Mouse (Mus musculus) kidney, postnatal 14 days (tissue): ENCODE results near the gene Zmym5.
A peak's percentile ranks its signal among the peaks of the same experiment; 100 is the strongest.
"Not testable (repeated sequence)": the region's sequence is repeated elsewhere in the genome, so short reads cannot be mapped to it uniquely, and the experiment has no call there.

Experiments
- DNase-seq: peaks from one replicate; pipeline ENCODE4 v3.0.0; 2022; ENCODE audit warnings: mixed read lengths

Zmym5 gene

DNA sequence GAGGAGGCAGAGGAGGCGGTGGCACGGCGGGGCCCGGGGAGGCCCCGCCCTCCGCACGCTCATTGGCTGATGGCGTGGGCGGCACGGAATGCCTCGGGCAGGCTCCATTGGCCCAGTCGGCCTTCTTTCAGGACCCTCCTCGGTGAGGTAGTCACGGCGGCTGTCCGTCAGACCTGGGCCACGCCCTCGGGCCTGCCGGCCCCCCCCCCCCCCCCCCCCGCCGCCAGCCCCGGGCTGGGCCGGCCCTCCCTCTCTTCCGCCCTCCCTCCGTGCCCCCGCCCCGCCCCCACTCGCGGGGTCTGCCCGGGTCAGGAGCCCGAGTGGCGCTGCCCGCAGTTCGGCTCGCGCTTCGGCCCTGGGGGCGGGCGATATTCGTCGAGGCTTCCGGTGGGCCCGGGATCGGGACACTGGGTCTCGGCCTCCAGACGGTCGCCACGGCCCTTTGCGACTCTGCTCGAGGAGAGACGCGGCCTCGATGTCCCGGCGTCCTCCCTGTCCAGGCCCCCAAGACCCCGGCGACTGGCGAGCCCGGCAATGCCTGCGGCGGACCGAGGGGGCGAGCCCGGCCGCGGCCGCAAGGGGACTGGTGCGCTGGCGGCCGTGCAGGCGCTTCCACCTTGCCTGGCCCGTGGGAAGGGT is at the start of gene Zmym5:
Zmym5 (minus strand) TSS at position 16 of the 639 bp plus-strand sequence.
- peak; percentile 92 for DNase-seq

DNA sequence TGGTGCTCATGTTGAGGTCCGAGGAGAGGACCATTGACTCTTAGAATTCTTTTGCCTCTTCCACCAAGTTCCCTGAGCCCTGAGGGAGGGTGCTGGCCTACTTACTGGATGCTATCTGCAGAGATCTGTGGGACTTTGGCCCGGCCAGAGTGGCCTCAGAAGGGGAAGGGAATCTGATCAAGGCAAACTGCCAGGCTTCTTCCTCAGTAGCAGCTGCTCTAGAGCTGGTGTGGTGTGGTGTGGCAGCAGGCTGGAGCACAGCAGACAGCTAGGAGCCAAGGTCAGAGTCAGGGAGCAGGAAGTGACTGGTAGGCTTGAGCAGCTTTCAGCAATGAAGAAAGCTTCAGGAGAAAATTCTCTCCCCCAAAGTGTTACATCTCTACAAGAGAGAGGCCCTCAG is 38.2 kb upstream of the Zmym5 start:
- DNase-seq, result peak; percentile 79

DNA sequence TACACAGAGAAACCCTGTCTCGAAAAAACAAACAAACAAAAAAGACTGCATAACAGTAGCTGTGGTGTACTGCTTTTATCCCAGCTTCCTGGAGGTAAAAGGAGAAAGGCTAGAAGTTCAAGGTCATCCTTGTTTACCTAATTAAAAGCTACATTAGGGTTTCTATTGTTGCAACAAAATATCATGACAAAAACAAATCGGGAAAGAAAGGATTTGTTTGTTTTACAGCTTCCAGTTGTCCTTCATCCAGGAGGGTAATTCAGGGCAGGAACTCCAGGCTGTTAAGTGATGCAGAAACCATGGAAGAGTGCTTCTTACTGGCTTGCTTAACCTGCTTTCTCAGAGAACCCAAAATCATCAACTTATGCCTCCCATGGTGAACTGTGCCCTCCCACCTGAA is 36.8 kb upstream of the Zmym5 start:
- no peak for DNase-seq

DNA sequence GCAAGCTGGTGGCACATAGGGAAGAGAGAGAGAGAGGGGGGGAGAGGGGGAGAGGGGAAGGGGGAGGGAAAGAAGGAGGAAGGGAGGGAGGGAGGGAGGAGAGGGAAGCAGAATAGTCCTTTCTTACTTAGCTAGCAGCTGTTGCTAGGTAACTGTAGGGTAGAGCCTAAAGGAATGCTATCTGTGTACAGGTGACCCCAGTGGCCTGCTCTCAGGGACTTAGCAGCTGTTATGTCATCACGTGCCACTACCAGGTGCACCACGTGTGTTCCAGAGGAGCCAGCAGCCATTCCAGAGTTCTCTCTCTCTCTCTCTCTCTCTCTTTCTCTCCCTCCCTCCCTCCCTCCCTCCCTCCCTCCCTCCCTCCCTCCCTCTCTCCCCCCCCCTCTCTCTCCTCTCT is 33.0 kb upstream of the Zmym5 start:
- DNase-seq, result peak; percentile 23

DNA sequence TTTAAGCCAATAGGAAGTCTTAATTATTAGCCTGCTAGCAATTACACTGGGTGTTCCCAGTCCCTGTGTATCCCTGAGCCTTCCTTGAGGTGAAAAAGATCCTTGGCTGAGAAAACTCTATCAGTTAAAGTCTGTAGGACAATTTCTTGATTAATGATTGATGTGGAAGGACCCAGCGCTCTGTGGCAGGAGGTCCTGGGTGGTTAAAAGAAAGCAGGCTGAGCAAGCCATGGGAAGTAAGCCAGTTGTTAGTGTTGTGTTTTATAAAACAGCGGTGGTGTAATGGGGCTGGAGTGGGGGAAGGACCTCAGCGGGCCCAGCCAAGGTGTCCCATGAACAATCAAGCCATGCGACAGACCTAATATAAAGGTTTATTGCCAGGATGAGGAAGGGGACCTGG is 32.5 kb upstream of the Zmym5 start:
- DNase-seq, result peak; percentile 59

DNA sequence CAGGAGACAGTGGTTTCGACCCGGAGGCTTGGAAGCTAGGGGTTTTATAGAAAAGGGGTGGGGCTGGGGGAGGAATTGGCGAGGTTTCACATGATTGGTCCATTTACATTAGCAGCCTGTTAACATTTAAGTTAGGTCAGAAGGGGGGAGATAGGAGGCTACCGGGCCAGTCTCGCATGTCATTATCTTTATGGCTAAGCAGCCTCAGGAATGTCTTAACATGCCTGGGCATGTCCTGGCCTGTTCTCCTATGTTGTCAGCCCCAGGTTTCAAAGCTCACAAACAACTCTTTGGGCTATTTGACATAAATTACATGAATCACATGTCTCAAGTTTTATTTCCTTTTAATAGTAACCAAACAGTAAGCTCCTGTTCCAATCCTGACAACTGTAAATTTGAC is 23.1 kb upstream of the Zmym5 start:
- DNase-seq, result not testable (repeated sequence)

DNA sequence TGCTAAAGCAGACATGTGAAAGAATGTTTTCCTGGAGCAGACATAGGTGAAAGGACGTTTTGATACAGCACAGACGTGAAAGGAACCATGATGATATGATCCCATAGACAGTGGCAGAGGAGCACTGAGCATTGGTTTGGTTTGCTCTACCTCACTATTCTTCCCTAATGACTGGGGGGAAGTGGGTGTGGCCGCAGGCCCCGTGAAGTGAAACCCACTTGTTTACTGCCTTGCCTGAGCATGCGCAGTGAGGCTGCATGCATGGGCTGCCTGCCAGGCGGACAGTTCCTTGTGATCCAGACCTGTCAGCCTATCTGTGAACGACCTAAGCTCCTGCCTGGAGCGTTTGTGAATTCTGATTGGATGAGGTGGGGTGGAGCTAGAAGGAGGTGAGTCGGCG is 21.7 kb upstream of the Zmym5 start:
- DNase-seq, result peak; percentile 38

DNA sequence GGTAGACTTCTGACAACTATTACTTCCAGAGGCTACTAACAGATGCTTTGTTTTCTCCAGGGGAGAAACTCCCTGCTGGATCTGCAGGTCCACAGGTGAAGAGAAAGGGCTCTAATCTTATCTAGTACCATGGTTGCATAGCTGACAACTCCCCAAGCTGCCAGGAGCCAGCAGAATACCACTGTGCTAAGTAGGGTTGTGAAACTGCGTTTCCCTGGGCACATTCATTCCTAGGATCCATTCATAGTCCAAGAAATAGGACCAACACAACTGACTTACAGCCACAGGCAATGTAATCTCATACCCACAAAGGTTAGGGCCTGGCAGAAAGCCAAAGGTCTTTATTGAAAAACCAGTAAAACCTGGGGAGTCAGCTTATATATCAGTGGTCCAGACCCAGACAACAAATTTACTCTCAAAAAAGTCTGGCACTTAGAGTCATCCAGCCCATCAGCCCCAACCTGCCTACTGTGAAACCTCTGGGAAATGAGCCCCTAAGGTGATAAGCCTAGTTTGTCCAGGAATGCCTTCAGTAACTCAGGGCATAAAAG is 21.1 kb upstream of the Zmym5 start:
- no peak for DNase-seq

DNA sequence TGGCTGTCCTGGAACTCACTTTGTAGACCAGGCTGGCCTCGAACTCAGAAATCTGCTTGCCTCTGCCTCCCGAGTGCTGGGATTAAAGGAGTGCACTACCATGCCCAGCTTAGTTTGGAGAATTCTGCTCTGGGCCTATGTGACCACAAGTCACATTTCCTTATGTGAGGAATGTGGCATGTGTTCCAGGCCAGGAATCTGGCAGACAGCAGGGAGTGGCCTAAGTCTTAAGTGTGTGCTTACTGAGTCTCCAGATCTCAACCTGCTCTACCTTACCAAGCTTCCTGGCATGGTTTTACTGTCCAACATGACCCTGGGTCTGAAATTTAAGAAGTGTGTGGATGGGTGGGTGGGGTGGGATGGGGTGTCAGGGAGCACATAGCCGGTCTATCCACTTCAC is 20.6 kb upstream of the Zmym5 start:
- DNase-seq, result no peak

DNA sequence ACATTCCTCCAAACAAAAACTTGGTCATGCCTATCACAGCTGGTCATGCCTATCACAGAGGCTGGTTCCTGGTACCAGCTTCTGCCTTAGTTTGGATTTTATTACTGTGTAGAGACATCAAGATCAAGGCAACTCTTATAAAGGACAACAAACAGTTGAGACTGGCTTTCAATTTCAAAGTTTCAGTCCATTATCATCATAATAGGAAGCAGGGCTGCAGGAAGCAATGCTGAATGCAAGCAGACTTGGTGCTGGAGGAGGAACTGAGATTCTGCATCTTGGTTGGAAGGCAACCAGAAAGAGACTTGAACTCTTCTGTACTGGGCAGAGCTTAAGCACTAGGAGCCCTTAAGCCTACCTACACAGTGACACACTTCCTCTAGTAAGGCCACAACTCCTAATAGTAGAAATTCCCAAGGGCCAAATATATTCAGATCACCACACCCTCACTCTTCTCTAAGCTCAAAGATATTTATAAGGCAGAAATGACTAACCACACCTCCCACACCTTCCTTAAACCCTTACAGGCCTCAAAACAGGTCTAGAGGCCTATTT is 19.1 kb upstream of the Zmym5 start:
- DNase-seq, result no peak

DNA sequence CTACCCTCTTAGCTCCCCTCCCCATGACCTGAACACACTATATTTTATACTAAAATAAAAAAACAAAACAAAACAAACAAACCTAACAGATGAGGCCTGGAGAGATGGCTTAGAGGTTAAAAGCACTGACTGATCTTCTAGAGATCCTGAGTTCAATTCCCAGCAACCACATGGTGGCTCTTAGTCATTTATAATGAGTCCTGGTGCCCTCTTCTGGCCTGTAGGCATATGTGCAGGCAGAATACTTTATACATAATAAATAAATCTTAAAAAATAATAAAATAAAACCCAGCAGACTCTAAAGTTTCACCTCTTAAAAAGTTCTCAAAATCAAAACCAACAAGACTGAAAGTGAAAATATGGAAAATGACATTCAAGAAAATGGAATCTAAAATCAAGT is 13.0 kb upstream of the Zmym5 start:
- DNase-seq, result no peak

DNA sequence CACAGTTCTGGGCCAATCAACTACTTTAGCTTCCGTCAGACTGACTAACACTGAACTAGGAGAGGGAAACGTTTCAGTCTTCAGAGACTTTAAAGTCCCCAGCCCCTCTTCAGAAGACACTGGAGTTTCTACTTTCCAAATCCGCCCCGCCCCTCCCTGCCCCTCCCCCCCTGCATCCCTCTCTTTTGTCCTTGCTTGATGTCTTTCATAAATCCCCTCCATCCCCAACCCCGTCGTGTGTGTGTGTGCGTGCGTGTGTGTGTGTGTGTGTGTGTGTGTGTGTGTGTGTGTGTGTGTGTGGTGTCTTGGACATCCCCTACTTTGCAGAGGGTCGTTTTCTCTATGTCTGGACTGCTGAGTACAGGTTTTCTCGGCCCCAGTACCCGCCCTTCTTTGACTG is 6.1 kb upstream of the Zmym5 start:
- no peak for DNase-seq

DNA sequence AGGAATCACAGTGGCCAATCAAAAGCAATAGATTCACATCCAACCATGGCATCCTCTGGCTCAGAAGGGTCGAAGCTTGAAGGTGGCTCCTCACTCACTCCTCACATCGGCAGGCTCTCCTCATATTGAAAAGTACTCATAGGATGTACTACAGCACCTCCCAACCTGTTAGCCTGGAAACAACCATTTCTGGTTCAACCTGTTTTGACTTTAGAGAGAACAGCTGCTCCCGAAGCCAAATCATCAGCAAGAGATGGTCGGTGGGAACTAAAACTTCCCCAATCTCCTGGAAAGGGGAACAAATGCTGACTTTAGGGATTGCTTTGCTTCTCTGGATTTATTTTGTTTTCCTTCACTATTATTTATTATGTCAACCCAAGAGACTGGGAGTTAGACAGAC is 5.6 kb upstream of the Zmym5 start:
- DNase-seq, result no peak

DNA sequence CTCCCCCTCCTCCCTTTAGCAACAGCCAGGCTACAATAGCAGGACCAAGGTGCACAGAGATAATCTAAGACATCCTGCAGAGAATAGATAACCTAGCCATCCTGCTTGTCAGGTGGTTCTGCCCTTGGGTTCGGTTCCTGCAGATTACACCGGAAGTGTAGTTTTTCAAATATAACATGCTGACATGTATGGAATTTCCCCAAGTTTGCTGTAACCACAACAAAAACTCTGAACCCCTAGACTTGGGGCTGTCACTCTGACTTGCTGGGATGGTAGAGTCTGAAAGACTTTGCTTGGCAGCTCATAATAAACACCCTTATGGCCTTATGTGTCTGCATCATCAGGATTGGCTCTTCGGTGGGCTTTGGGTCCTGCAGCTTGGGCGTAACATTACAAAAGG is 5.0 kb upstream of the Zmym5 start:
- no peak for DNase-seq

DNA sequence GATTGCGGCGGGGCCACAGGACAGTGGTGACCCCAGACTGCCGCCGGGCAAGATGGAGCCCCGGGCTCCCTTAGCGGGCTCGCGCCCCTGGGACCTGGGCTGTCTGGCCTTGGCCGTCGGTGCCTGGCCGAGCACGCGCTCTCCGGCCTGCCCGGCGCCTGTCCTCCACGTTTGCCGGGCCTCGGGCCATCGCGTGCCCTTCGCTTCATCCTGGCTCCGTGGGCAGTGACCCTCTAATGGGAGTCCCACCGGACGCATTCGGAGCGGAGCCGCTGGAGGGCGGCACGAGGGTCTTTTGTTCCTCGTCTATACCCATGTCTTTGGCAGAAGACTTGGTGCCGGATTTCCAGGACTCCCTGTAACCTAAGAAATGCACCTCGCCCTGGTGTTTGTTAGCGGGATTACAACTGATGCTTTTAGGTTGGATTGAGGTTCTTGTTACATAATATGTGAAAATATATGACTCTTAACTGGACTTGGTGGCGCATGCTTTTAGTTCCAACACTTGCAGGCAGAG is 1.1 kb upstream of the Zmym5 start:
- peak; percentile 90 for DNase-seq

DNA sequence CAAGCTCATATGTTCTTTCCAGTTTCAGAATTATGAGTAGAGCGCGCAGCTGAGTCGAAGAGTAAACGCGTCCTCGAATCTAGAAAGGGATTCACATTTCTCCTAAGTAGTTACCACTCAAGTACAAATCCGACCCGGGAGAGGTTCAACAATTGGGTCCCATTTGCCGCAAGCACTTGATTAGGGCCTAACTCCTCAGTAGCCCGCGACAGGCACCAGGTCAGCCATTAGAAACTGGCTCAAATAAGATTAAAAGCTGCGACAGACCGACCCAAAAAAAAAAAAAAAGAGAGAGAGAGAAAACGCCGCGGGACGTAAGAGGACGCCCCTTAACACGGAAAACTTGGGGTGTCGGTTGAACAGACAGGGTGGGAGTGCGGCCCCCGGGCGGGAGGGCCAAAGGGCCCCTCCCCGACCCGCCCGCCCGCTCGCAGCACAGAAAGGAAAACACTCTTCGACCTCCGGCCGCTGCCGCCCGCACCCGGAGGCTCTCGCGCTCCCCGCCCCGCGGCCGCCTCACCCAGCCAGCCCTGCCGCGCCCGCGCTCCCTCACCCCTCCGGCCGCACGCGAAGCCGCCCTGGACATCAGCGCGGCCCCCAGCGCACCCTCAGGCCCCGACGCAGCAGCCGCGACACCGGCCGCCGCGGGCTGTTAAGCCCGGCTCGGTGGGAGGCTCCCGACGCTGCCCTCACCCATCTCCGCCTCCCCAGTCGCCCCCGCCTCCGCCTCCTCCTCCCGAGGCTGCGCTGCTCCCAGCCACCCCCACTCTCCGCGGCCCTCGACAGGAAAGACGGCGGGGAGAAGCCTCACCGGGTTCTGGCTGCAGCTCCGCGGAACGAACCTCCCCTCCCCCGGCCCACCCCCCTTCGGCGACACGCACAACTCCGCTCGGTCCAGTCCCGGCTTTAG is 480 bp downstream of the Zmym5 start:
- peak; percentile 73 for DNase-seq

DNA sequence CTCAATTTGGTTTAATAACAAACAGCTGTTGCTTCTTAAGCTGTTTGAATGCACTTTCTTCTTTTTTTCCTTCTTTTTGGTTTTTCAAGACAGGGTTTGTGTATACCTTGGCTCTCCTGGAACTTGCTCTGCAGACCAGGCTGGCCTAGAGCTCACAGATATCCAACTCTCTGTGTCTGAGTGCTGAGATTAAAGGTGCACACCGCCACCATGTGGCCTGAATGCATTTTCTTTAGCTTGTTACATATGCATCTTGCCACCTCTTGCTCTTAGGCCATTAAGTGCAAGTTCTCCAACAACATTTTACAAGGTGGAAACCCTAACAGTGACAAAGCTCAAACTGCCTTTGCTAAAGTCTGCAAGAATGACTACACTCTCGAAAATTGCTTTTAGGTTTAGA is 18.3 kb downstream of the Zmym5 start:
- peak; percentile 72 for DNase-seq

DNA sequence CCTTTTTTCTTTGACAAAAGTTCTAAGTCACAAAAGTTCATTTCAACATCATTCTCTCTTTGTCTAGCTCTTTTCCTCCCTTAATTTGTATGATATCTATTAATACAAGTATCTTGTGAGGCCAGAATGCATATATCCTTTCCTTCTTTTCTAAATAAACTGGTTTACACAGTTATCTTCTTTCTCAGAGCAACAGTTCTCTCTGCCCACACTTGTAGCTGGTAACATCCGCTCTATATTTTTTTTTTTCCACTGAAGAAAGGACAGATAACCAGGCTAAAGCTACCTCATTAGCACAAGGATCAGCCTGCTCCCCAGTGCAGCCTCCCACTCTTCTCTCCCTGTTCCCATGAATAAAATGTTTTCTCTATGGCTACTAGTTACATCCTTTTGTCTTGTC is 26.9 kb downstream of the Zmym5 start:
- DNase-seq, result no peak

DNA sequence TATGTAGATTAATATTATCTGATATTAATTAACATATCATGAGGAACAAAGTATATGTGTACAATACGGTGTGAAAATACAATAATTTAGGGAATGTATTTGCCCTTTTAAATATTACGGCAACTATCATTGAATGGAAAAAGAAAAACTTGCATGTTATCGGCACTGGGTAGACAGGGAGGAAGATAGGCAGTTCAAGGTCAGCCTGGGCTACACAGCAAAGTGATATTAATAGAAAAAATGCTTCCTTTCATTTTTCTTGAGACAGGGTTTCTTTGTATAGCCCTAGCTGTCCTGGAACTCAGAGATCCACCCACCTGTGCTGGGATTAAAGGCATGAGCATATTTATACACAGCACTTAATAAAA is 32.6 kb downstream of the Zmym5 start:
- no peak for DNase-seq

DNA sequence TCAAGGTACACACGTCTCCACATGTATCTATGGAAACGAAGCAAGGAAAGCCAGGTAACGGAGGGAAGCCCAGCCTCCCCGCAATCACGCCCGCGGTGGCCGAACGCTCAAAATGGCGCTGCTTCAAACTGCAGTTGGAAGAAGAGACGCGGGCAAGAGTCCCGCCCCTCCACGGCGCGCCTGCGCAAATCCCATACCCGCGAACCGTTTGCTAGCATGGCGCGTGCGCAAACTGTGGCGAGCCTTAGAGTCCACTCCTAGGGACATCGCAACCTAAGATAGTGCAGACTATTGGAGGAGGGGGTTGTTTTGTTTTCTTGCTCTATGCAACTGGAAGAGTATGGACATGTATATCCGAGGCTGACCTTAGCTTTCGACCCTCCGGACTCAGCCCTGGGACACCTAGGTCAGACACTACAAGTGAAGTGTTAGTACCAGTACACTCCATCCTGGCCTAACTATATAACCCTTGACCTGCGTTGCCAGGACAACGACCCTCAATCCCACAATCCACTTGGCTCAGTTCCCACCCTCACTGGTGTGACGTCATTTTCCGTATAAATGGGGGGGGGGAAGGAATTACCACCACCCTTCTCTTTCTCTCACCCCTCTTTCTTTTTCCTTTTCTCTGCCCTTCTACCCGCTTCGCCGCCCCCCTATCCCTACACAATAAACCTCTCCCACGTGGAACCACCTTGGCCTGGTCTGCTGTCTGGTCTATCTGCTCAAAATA is 33.1 kb downstream of the Zmym5 start, which contains the start of gene Pspc1:
Pspc1 (minus strand) TSS at position 117 of the 733 bp plus-strand sequence.
- DNase-seq, result peak; percentile 98

DNA sequence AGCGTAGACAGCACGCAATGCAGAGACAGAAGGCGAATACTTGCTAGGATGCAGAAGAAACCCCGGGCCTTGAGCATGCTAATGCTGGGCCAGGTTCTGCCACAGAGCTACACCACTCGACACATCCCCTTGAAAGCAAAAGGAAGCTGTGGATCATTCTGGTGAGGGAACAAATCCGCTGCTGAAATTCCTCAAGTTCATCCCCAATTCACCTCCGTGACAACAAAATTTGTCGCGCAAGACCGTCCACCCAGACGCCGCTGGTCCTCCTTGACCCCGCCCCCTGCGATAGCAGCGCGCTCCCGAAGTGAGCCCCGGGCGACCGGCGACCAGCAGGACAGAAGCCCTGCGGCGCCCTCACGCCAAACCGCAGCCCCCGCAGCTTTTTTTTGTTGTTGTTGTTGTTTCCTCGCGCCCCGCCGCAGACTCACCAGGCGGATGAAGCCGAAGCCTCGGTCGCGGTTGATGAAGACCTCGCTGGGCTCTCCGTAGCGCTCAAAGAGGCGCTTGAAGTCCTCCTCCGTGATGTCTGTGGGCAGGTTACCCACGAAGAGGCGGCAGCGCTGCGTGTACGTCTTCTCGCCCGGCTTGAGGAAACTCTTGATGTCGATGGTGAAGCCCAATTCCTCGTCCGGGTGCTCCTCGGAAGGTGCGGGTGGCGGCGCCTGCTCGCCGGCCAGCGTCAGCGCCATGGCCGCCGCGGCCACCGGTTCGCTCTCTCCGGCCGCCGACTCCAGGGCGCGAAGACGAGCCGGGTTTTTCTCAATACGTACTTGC is 34.0 kb downstream of the Zmym5 start:
- DNase-seq, result peak; percentile 78
